Mouse (Mus musculus) bone marrow macrophage, adult 2 months (primary cell): Measurements from ENCODE around the gene Ppp6c. TPM values are rescaled to one million over a fixed set of nuclear protein-coding genes. Genes with fewer than 3 reads are reported as not detected.

ENCODE experiments used
- H3K27ac ChIP-seq: 2 replicates; pipeline ENCODE4 v1.5.1; 2012; ENCODE audit warnings: low read depth, low read length; ENCODE audit not compliant: insufficient read depth
- H3K4me1 ChIP-seq: 2 replicates; pipeline ENCODE4 v1.6.1; 2012; ENCODE audit warnings: low read length; ENCODE audit not compliant: control insufficient read depth, insufficient read depth
- H3K4me3 ChIP-seq: 2 replicates; pipeline ENCODE4 v1.5.1; 2012; ENCODE audit warnings: mild to moderate bottlenecking, low read length, moderate library complexity; ENCODE audit not compliant: insufficient read depth
- CTCF ChIP-seq: IDR thresholded peaks from 2 replicates; pipeline ENCODE4 v1.5.1; 2012; ENCODE audit warnings: low read depth, mild to moderate bottlenecking, low read length, moderate library complexity
- POLR2A ChIP-seq: IDR thresholded peaks from 2 replicates; pipeline ENCODE4 v1.6.1; 2012; ENCODE audit warnings: mild to moderate bottlenecking, low read depth, low read length, borderline replicate concordance
- polyA plus RNA-seq: library from polyadenylated mRNA; stranded (reverse); fragments of >200 nt; gene quantifications from 2 replicates; pipeline ENCODE4 v1.2.4, GENCODE M21; 2012; ENCODE audit not compliant: missing spikeins, insufficient read depth, insufficient read length

Gene Ppp6c
- polyA plus RNA-seq, 1 experiment = 73.6 TPM

- Histone ChIP-seq H3K4me1 (peaks cover 12% of the 10 kb centered on the region), H3K27ac (no peak overlapping the region), H3K4me3 (no peak overlapping the region)
- TF ChIP-seq CTCF (no peak), POLR2A (no peak)
Measured at GRCm38 (mm10) chr2:39150943-39151342, 75.3 kb downstream of the Ppp6c start.

- H3K27ac ChIP-seq = peak overlapping the region; percentile 9; the same call in 1 of the 2 replicates
- H3K4me1 ChIP-seq = peaks cover 8% of the 10 kb centered on the region
- no peak overlapping the region for H3K4me3 ChIP-seq
- no peak for TF ChIP-seq POLR2A
- TF ChIP-seq CTCF = no peak
Measured at GRCm38 (mm10) chr2:39148075-39148474, 78.2 kb downstream of the Ppp6c start.

GRCm38 (mm10) chr2:39146469-39146868 is 79.8 kb downstream of the Ppp6c start:
- Histone ChIP-seq H3K4me3 (no peak overlapping the region), H3K27ac (no peak overlapping the region), H3K4me1 (peaks cover 15% of the 10 kb centered on the region)
- no peak for TF ChIP-seq CTCF

Other genes starting within 250 kb of the Ppp6c start
- gene Wdr38, start 229.0 kb downstream of the Ppp6c start, polyA plus RNA-seq = 1.0 and 1.1 TPM in 2 replicates
- gene Arpc5l, start 221.1 kb downstream of the Ppp6c start, polyA plus RNA-seq = 39.2 and 46.2 TPM in 2 replicates
- 194 and 204 TPM in 2 replicates for gene Rpl35, start 220.8 kb downstream of the Ppp6c start, polyA plus RNA-seq
- 19.3 and 20.1 TPM in 2 replicates for gene Golga1, start 160.9 kb downstream of the Ppp6c start, polyA plus RNA-seq
- 7.2 and 9.5 TPM in 2 replicates for gene Scai, start 35.7 kb downstream of the Ppp6c start, polyA plus RNA-seq